Mouse (Mus musculus) monocyte, adult 5-6 weeks (primary cell): ENCODE data around the gene Elavl4. TPM values are rescaled to one million over a fixed set of nuclear protein-coding genes. Genes with fewer than 3 reads are reported as not detected.

ENCODE experiments used
- ATAC-seq: fragments of 153-309, 156-312 bp; replicated peaks from 2 replicates; pipeline ENCODE4 v1.8.0; 2017; ENCODE audit warnings: mild to moderate bottlenecking; ENCODE audit not compliant: low TSS enrichment, insufficient number of reproducible peaks, severe bottlenecking, poor library complexity, low FRiP score
- total RNA-seq: library from RNA; stranded (forward); fragments of 200-1000, 200-491, 200-594 nt; gene quantifications from 3 replicates; pipeline ENCODE4 v1.2.3, GENCODE M21; 2017

Gene Elavl4
- total RNA-seq, result not detected in 3 replicates

- no peak for ATAC-seq
These were observed at the start of gene Elavl4 for GRCm38 (mm10) chr4:110351178-110352000. Elavl4 (minus strand) TSS chr4:110351909.

- no peak for ATAC-seq
These were observed 45.9 kb upstream of the Elavl4 start, which contains the start of gene Agbl4 for GRCm38 (mm10) chr4:110397618-110398045. Agbl4 (plus strand) TSS chr4:110397661.

GRCm38 (mm10) chr4:110396221-110396620 is 44.5 kb upstream of the Elavl4 start:
- no peak for ATAC-seq

GRCm38 (mm10) chr4:110360568-110360967 is 8.9 kb upstream of the Elavl4 start:
- ATAC-seq, result no peak

GRCm38 (mm10) chr4:110352001-110352369 is 276 bp upstream of the Elavl4 start:
- no peak for ATAC-seq

GRCm38 (mm10) chr4:110350856-110351177 is 892 bp downstream of the Elavl4 start:
- no peak for ATAC-seq

- ATAC-seq, result no peak
These were observed 27.8 kb downstream of the Elavl4 start for GRCm38 (mm10) chr4:110323912-110324311.

GRCm38 (mm10) chr4:110312126-110312525 is 39.6 kb downstream of the Elavl4 start:
- no peak for ATAC-seq

GRCm38 (mm10) chr4:110306972-110307371 is 44.7 kb downstream of the Elavl4 start:
- no peak for ATAC-seq

- no peak for ATAC-seq
These were observed 45.1 kb downstream of the Elavl4 start for GRCm38 (mm10) chr4:110306559-110306958.

- no peak for ATAC-seq
These were observed 55.9 kb downstream of the Elavl4 start for GRCm38 (mm10) chr4:110295793-110296192.

- ATAC-seq, result no peak
These were observed 58.5 kb downstream of the Elavl4 start for GRCm38 (mm10) chr4:110293238-110293637.

- ATAC-seq, result no peak
These were observed 59.2 kb downstream of the Elavl4 start for GRCm38 (mm10) chr4:110292471-110292870.

GRCm38 (mm10) chr4:110290544-110291095 is 61.1 kb downstream of the Elavl4 start:
- no peak for ATAC-seq

GRCm38 (mm10) chr4:110290056-110290455 is 61.7 kb downstream of the Elavl4 start:
- no peak for ATAC-seq

- ATAC-seq, result no peak
These were observed 64.2 kb downstream of the Elavl4 start for GRCm38 (mm10) chr4:110287412-110288067.

- ATAC-seq, result no peak
These were observed 64.9 kb downstream of the Elavl4 start for GRCm38 (mm10) chr4:110286841-110287240.

- no peak for ATAC-seq
These were observed 65.3 kb downstream of the Elavl4 start for GRCm38 (mm10) chr4:110286371-110286781.

GRCm38 (mm10) chr4:110285346-110286330 is 66.1 kb downstream of the Elavl4 start:
- no peak for ATAC-seq
